Mouse (Mus musculus) limb, embryonic 13.5 days (tissue): ENCODE results near the gene 1700030K09Rik. TPM values are rescaled to one million over a fixed set of nuclear protein-coding genes. Genes with fewer than 3 reads are reported as not detected.

ENCODE experiments used
- ATAC-seq: fragments of 200-750 bp; cut with Nextera tagmentation; 2 replicates; pipeline ENCODE4 v1.8.0; 2017; ENCODE audit warnings: low read depth, moderate number of reproducible peaks, moderate TSS enrichment; ENCODE audit not compliant: low FRiP score
- H3K27ac ChIP-seq: fragments of 300-500 bp; sonication (generic); 2 replicates; pipeline ENCODE4 v1.5.1; 2015; ENCODE audit warnings: inconsistent platforms, mild to moderate bottlenecking, moderate library complexity
- H3K27me3 ChIP-seq: fragments of 300-500 bp; sonication (generic); 2 replicates; pipeline ENCODE4 v1.6.1; 2015; ENCODE audit warnings: mild to moderate bottlenecking, inconsistent platforms
- H3K36me3 ChIP-seq: fragments of 300-500 bp; sonication (generic); 2 replicates; pipeline ENCODE4 v1.6.1; 2015; ENCODE audit warnings: inconsistent platforms, mild to moderate bottlenecking, moderate library complexity
- H3K4me1 ChIP-seq: fragments of 300-500 bp; sonication (generic); 2 replicates; pipeline ENCODE4 v1.6.1; 2015; ENCODE audit warnings: inconsistent platforms
- H3K4me2 ChIP-seq: fragments of 300-500 bp; sonication (generic); replicated peaks from 2 replicates; pipeline ENCODE4 v1.6.1; 2015; ENCODE audit warnings: inconsistent platforms, mild to moderate bottlenecking, moderate library complexity
- H3K4me3 ChIP-seq: fragments of 300-500 bp; sonication (generic); 2 replicates; pipeline ENCODE4 v1.5.1; 2015; ENCODE audit warnings: moderate library complexity, mild to moderate bottlenecking, inconsistent platforms
- H3K9ac ChIP-seq: fragments of 300-500 bp; sonication (generic); 2 replicates; pipeline ENCODE4 v1.6.1; 2015; ENCODE audit warnings: mild to moderate bottlenecking, inconsistent platforms
- H3K9me3 ChIP-seq: fragments of 300-500 bp; sonication (generic); 2 replicates; pipeline ENCODE4 v1.6.1; 2016; ENCODE audit warnings: inconsistent platforms
- WGBS: fragments of 180-500 bp; shearing (Covaris S2); methylation state at CpG from one replicate; pipeline ENCODE4 v1.1.7; 2015; 5-methylcytosine and 5-hydroxymethylcytosine counted together
- polyA plus RNA-seq: library from polyadenylated mRNA; unstranded; fragments of >200 nt; fragmentation: Nextera tagmentation; extraction: Ambion mirVana; gene quantifications from 2 replicates; pipeline ENCODE4 v1.2.1, GENCODE M21; 2015

The 1700030K09Rik gene
- polyA plus RNA-seq, 1 experiment from 2014 or later: 18.1 TPM

DNA sequence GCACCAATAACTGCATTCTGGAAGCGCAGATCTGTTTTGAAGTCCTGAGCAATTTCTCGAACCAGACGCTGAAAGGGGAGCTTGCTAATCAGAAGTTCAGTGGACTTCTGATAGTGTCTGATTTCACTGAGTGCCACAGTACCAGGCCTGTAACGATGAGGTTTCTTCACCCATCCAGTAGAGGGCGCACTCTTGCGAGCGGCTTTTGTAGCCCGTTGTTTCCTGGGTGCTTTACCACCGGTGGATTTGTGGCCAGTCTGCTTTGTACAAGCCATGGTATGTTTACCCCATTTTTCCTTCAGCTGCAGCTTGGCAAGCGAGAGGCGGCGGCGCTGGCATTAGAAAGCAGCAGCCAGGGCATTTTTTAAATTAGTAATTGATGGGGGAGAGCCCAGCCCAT, 14.0 kb upstream of the 1700030K09Rik start:
- no peaks in the 10 kb centered on the region for H3K9me3 ChIP-seq
- ATAC-seq: no peak
- no peak overlapping the region for H3K4me3 ChIP-seq
- H3K36me3 ChIP-seq: no peaks in the 10 kb centered on the region
- no peak overlapping the region for H3K9ac ChIP-seq
- H3K27ac ChIP-seq: no peak overlapping the region
- no peaks in the 10 kb centered on the region for H3K27me3 ChIP-seq
- 55% methylated on average over 13 of the region's 13 CpGs for WGBS
- H3K4me2 ChIP-seq: no peak overlapping the region
- H3K4me1 ChIP-seq: no peaks in the 10 kb centered on the region

DNA sequence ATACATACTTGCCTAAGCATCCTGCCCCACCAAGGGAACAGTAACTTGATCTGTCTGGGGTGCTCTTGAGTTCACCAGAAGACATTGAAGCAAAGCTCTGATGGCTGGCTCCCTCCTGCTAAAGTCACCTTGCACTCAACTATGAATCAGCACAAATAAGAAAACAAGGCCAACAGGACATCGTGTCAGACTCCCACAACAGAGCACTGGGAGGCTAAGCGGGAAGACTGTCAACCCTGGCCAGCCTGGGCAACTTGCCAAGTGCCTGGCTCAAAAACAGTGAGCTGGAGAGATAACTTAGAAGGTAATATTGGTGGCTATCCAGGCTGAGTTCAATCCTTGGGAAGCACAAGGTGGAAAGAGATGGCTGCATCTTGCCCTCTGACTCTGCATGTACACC, 8.7 kb upstream of the 1700030K09Rik start:
- H3K4me3 ChIP-seq: no peak overlapping the region
- H3K27me3 ChIP-seq: no peaks in the 10 kb centered on the region
- H3K9me3 ChIP-seq: no peaks in the 10 kb centered on the region
- no peak overlapping the region for H3K4me2 ChIP-seq
- H3K4me1 ChIP-seq: no peaks in the 10 kb centered on the region
- ATAC-seq: no peak
- WGBS: 37% methylated on average over 2 of the region's 2 CpGs
- no peak overlapping the region for H3K9ac ChIP-seq
- H3K27ac ChIP-seq: no peak overlapping the region
- H3K36me3 ChIP-seq: no peaks in the 10 kb centered on the region

GRCm38 (mm10) chr8:72438248-72439015, 5.2 kb upstream of the 1700030K09Rik start:
- H3K36me3 ChIP-seq: no peaks in the 10 kb centered on the region
- H3K4me2 ChIP-seq: no peak overlapping the region
- H3K27me3 ChIP-seq: no peaks in the 10 kb centered on the region
- no peaks in the 10 kb centered on the region for H3K9me3 ChIP-seq
- no peak overlapping the region for H3K4me3 ChIP-seq
- no peak for ATAC-seq
- H3K4me1 ChIP-seq: 0 out of 2 replicates have a peak, but pooled peaks cover 4% of the 10 kb centered on the region
- WGBS: 74% methylated on average over 8 of the region's 8 CpGs
- no peak overlapping the region for H3K9ac ChIP-seq
- no peak overlapping the region for H3K27ac ChIP-seq

- Histone ChIP-seq H3K27ac (peak overlapping the region; percentile 2; the same call in 1 of the 2 replicates), H3K4me2 (peak overlapping the region; percentile 75), H3K27me3 (no peaks in the 10 kb centered on the region), H3K9me3 (no peaks in the 10 kb centered on the region), H3K4me3 (peak overlapping the region; percentile 43), H3K36me3 (peaks cover 23% of the 10 kb centered on the region), H3K4me1 (0 out of 2 replicates have a peak, but pooled peaks cover 10% of the 10 kb centered on the region), H3K9ac (peak overlapping the region; percentile 60)
- ATAC-seq: peak; percentile 52; the same call in 1 of the 2 replicates
- WGBS: 40% methylated on average over 6 of the region's 6 CpGs
These were observed 292 bp downstream of the 1700030K09Rik start for GRCm38 (mm10) chr8:72443994-72444350.

- peak overlapping the region; percentile 75; the same call in 1 of the 2 replicates for H3K4me2 ChIP-seq
- 91% methylated on average over 6 of the region's 6 CpGs for WGBS
- H3K4me1 ChIP-seq: 0 out of 2 replicates have a peak, but pooled peaks cover 10% of the 10 kb centered on the region
- no peaks in the 10 kb centered on the region for H3K9me3 ChIP-seq
- H3K9ac ChIP-seq: no peak overlapping the region
- ATAC-seq: no peak
- H3K36me3 ChIP-seq: peaks cover 34% of the 10 kb centered on the region
- no peaks in the 10 kb centered on the region for H3K27me3 ChIP-seq
- H3K27ac ChIP-seq: no peak overlapping the region
- no peak overlapping the region for H3K4me3 ChIP-seq
These were observed 1.4 kb downstream of the 1700030K09Rik start for GRCm38 (mm10) chr8:72445071-72445470.

DNA sequence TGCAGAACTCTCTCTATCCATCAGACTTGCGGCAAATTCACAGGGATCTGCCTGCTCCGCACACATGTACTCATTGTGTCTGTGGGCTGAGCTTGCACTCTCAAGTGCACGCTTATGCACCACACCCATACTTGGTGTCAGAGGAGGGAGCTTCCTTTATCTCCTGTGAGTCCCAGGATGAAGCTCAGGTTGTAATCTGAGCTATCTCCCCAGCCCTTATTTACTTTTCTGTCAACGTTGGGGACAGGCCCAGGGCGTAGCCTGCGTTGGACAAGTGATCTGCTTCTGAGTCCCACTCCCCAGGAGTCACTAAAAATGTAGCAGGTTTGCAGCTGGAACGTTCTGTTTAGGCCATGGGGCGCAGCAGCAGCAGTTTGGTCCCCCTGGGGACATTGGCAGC, 7.8 kb downstream of the 1700030K09Rik start:
- H3K36me3 ChIP-seq: peaks cover 86% of the 10 kb centered on the region

GRCm38 (mm10) chr8:72453904-72454303, 10.2 kb downstream of the 1700030K09Rik start:
- H3K4me2 ChIP-seq: no peak overlapping the region
- ATAC-seq: no peak
- WGBS: 95% methylated on average over 2 of the region's 2 CpGs
- H3K4me3 ChIP-seq: no peak overlapping the region
- no peaks in the 10 kb centered on the region for H3K27me3 ChIP-seq
- H3K4me1 ChIP-seq: no peaks in the 10 kb centered on the region
- H3K9me3 ChIP-seq: 0 out of 2 replicates have a peak, but pooled peaks cover 7% of the 10 kb centered on the region
- H3K27ac ChIP-seq: no peak overlapping the region
- H3K9ac ChIP-seq: no peak overlapping the region
- peaks cover 79% of the 10 kb centered on the region for H3K36me3 ChIP-seq

More for the DNA sequence above, 7.8 kb downstream of the 1700030K09Rik start:
- no peak overlapping the region for H3K27ac ChIP-seq
- no peaks in the 10 kb centered on the region for H3K27me3 ChIP-seq
- no peak overlapping the region for H3K9ac ChIP-seq
- 0 out of 2 replicates have a peak, but pooled peaks cover 7% of the 10 kb centered on the region for H3K9me3 ChIP-seq
- H3K4me2 ChIP-seq: no peak overlapping the region
- WGBS: 81% methylated on average over 8 of the region's 8 CpGs
- no peak overlapping the region for H3K4me3 ChIP-seq
- ATAC-seq: no peak
- H3K4me1 ChIP-seq: no peaks in the 10 kb centered on the region

- H3K9me3 ChIP-seq: 0 out of 2 replicates have a peak, but pooled peaks cover 7% of the 10 kb centered on the region
- peaks cover 77% of the 10 kb centered on the region for H3K36me3 ChIP-seq
- no peak overlapping the region for H3K9ac ChIP-seq
- no peak overlapping the region for H3K4me3 ChIP-seq
- no peak for ATAC-seq
- no peak overlapping the region for H3K4me2 ChIP-seq
- H3K27ac ChIP-seq: no peak overlapping the region
- WGBS: 87% methylated on average over 4 of the region's 4 CpGs
- no peaks in the 10 kb centered on the region for H3K27me3 ChIP-seq
- H3K4me1 ChIP-seq: no peaks in the 10 kb centered on the region
These were observed 11.6 kb downstream of the 1700030K09Rik start for GRCm38 (mm10) chr8:72455317-72455716.

- Histone ChIP-seq H3K4me1 (no peaks in the 10 kb centered on the region), H3K9me3 (0 out of 2 replicates have a peak, but pooled peaks cover 7% of the 10 kb centered on the region), H3K4me2 (no peak overlapping the region), H3K9ac (no peak overlapping the region), H3K36me3 (peaks cover 83% of the 10 kb centered on the region), H3K27me3 (no peaks in the 10 kb centered on the region), H3K4me3 (no peak overlapping the region), H3K27ac (no peak overlapping the region)
- ATAC-seq: no peak
- WGBS: 85% methylated on average over 3 of the region's 3 CpGs
These were observed 14.1 kb downstream of the 1700030K09Rik start for GRCm38 (mm10) chr8:72457806-72458205.

- ATAC-seq: no peak
- Histone ChIP-seq H3K27ac (no peak overlapping the region), H3K9ac (no peak overlapping the region), H3K4me3 (no peak overlapping the region), H3K27me3 (no peaks in the 10 kb centered on the region), H3K4me2 (no peak overlapping the region), H3K4me1 (no peaks in the 10 kb centered on the region), H3K36me3 (peaks cover 83% of the 10 kb centered on the region), H3K9me3 (0 out of 2 replicates have a peak, but pooled peaks cover 5% of the 10 kb centered on the region)
- WGBS: 81% methylated on average over 6 of the region's 6 CpGs
These were observed 14.8 kb downstream of the 1700030K09Rik start for GRCm38 (mm10) chr8:72458457-72458856.

DNA sequence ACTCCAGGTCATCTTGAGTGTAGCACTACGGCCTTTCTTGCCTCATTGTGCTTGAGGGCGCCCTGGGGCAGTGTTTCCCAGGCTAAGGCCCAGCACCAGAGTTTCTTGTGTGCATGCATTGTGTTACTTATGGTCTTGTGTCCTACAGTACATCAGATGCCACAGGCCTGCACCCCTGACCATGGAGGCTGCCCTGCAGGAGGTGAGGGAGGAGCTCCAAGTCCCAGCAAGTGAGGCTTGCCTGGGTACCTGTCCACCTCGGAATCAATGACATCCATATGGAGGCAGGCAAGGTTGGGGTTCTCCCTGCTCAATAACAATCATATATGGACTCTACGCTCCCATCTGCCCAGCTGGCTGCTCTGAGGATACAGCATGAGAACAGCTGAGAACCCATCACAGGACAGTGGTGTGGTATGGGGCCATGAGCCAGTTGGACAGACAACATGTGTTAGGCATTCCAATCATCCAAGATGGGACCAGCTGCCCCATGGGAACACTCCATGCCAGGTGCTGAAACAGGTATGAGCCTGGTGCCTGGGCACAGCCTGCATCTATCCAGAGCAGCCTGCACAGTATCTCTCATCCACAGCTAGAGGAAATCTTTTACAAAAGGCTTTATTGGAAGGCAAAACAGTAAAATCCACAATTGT, 16.3 kb downstream of the 1700030K09Rik start:
- Histone ChIP-seq H3K4me2 (no peak overlapping the region), H3K4me3 (no peak overlapping the region), H3K27ac (no peak overlapping the region), H3K36me3 (peaks cover 83% of the 10 kb centered on the region), H3K4me1 (no peaks in the 10 kb centered on the region), H3K9ac (no peak overlapping the region), H3K9me3 (no peaks in the 10 kb centered on the region), H3K27me3 (no peaks in the 10 kb centered on the region)
- no peak for ATAC-seq
- 87% methylated on average over 4 of the region's 4 CpGs for WGBS

DNA sequence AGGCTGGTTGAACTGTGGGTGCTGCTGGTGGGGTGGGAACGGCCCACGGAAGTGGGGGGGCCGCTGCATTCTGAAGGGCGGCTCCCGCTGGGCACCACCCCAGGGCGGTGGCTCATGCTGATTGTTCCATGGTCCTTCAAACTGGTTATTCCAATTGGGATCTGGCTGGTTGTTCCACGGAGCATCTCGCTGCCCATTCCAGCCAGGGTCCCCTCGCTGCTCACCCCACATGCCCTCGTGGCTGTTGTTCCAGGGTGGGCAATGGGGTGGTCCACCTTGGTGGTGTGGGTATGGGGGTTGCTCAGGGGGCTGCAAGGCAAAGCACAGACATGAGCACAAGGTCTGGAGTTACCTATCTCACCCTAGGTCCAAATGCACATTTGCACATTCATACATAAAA, 20.5 kb downstream of the 1700030K09Rik start:
- Histone ChIP-seq H3K27ac (no peak overlapping the region), H3K4me2 (no peak overlapping the region), H3K9me3 (no peaks in the 10 kb centered on the region), H3K27me3 (no peaks in the 10 kb centered on the region), H3K9ac (no peak overlapping the region), H3K36me3 (peaks cover 100% of the 10 kb centered on the region), H3K4me3 (no peak overlapping the region), H3K4me1 (no peaks in the 10 kb centered on the region)
- 93% methylated on average over 10 of the region's 10 CpGs for WGBS
- ATAC-seq: no peak
